Mouse (Mus musculus) liver, postnatal 0 days (tissue): ENCODE measurements at regions not wholly inside any gene's neighbourhood (a gene's known extent, or its start where the extent isn't known, plus 50 kb on each side); places are given as distances from the start of the nearest gene placed in this dataset.

ENCODE experiments used
- ATAC-seq: fragments of 200-750 bp; cut with Nextera tagmentation; 2 replicates; pipeline ENCODE4 v1.8.0; 2017; ENCODE audit warnings: mild to moderate bottlenecking, moderate library complexity
- DNase-seq: peaks from one replicate; pipeline ENCODE4 v3.0.0-alpha.2; 2016
- H3K27ac ChIP-seq: fragments of 300-500 bp; sonication (generic); 2 replicates; pipeline ENCODE4 v1.5.1; 2014; ENCODE audit warnings: antibody characterized with exemption, moderate library complexity, mild to moderate bottlenecking, low read depth
- H3K27me3 ChIP-seq: fragments of 300-500 bp; sonication (generic); 2 replicates; pipeline ENCODE4 v1.6.1; 2014; ENCODE audit warnings: low read length, control low read depth, mixed read lengths; ENCODE audit not compliant: insufficient read depth
- H3K36me3 ChIP-seq: fragments of 300-500 bp; sonication (generic); replicated peaks from 2 replicates; pipeline ENCODE4 v1.6.1; 2014; ENCODE audit warnings: mild to moderate bottlenecking, control low read depth, low read length, moderate library complexity, mixed read lengths; ENCODE audit not compliant: insufficient read depth
- H3K4me1 ChIP-seq: fragments of 300-500 bp; sonication (generic); 2 replicates; pipeline ENCODE4 v1.6.1; 2014; ENCODE audit warnings: antibody characterized with exemption, mild to moderate bottlenecking, control low read depth; ENCODE audit not compliant: insufficient read depth
- H3K4me2 ChIP-seq: fragments of 300-500 bp; sonication (generic); 2 replicates; pipeline ENCODE4 v1.6.1; 2014; ENCODE audit warnings: low read depth, mild to moderate bottlenecking, low read length, moderate library complexity, mixed read lengths
- H3K4me3 ChIP-seq: fragments of 300-500 bp; sonication (generic); 2 replicates; pipeline ENCODE4 v1.5.1; 2014; ENCODE audit warnings: low read depth, low read length
- H3K9ac ChIP-seq: fragments of 300-500 bp; sonication (generic); replicated peaks from 2 replicates; pipeline ENCODE4 v1.6.1; 2014; ENCODE audit warnings: mild to moderate bottlenecking, moderate library complexity
- H3K9me3 ChIP-seq: fragments of 300-500 bp; sonication (generic); 2 replicates; pipeline ENCODE4 v1.6.1; 2016; ENCODE audit warnings: mild to moderate bottlenecking, control low read depth, low read length, mixed read lengths
- CTCF ChIP-seq: sonication (generic); IDR thresholded peaks from 2 replicates; pipeline ENCODE4 v1.5.1; 2016; ENCODE audit warnings: antibody characterized with exemption, low read depth
- EP300 ChIP-seq: IDR thresholded peaks from 2 replicates; pipeline ENCODE4 v1.6.1; 2016; ENCODE audit warnings: antibody characterized with exemption, low read depth, mild to moderate bottlenecking
- WGBS: fragments of 180-500 bp; shearing (Covaris S2); extraction: QIAGEN DNeasy Blood & Tissue Kit; methylation state at CpG from one replicate; pipeline ENCODE4 v1.1.7; 2014; ENCODE audit not compliant: insufficient replicate concordance; 5-methylcytosine and 5-hydroxymethylcytosine counted together

DNA sequence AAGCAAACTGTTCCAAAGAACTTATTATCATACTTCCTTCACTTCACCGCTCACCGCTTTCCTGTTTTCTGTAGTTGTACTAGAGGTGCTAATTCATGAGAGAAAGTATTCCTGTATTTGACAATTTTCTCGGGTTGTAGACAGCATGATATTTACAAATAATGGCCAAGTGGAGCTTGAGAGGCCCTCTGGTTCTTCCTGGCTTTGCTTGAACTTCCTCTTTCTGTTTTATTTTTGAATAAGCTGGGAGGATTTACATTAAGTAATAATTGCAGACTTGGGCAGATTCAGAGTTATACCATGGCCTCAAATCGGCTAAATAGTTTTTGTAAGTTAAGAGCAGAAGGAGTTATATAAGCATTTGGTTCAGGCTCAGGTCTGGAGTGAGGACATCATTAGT is 215.8 kb upstream of the Dkk2 start:
- Histone ChIP-seq H3K27me3 (no peaks in the 10 kb centered on the region), H3K4me2 (no peak overlapping the region), H3K4me3 (no peak overlapping the region), H3K27ac (no peak overlapping the region), H3K9ac (no peak overlapping the region), H3K9me3 (no peaks in the 10 kb centered on the region), H3K36me3 (no peaks in the 10 kb centered on the region), H3K4me1 (no peaks in the 10 kb centered on the region)
- WGBS: 42% methylated on average over 4 of the region's 4 CpGs
- DNase-seq (no peak), ATAC-seq (no peak)
- TF ChIP-seq EP300: no peak
- no peak for TF ChIP-seq CTCF

DNA sequence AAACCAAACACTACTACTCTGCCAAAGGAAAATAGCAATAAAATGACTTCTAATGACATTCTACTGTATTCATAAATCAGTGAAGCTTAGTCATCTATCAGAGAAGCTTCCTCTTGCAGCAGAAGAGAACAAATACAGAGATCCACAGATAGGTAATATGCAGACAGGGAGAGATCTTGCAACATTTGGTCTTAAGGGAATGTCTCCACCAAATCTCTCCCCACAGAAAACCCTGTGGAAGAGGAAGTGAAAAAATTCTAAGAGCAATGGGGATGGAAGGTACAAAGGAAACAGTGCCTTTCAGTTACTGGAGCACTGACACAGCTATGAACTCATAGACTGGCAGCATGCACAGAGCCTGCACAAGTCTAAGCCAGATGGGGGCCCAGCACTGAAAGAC is 202.4 kb upstream of the Dkk2 start:
- H3K4me1 ChIP-seq: no peaks in the 10 kb centered on the region
- H3K27me3 ChIP-seq: no peaks in the 10 kb centered on the region
- H3K27ac ChIP-seq: no peak overlapping the region
- no peak overlapping the region for H3K4me2 ChIP-seq
- no peak overlapping the region for H3K9ac ChIP-seq
- DNase-seq (no peak), ATAC-seq (no peak)
- TF ChIP-seq EP300 (no peak), CTCF (no peak)
- no peaks in the 10 kb centered on the region for H3K9me3 ChIP-seq
- H3K36me3 ChIP-seq: no peaks in the 10 kb centered on the region
- no peak overlapping the region for H3K4me3 ChIP-seq

DNA sequence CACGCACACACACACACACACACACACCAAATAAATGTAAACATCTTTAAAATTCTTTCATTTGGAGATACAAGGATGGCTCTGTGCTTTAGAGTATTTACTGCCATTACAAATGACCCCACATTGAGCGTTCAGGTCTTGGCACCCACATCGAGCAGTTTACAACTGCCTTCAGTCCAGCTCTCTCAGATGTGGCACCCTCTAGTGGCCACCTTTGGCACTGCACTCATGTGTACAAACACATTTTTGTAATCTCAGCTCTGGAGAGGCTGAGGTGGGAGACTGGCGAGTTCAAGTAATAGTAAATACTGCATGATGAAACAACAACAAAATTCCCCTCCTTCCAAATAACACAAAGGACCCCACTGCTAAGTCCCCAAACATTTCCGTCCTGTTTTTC is 198.6 kb upstream of the Dkk2 start:
- peak; percentile 37 for DNase-seq
- TF ChIP-seq EP300: no peak
- peak; percentile 77 for TF ChIP-seq CTCF
- no peak overlapping the region for H3K4me3 ChIP-seq

GRCm38 (mm10) chr3:131886984-131887383 is 198.1 kb upstream of the Dkk2 start:
- H3K27me3 ChIP-seq: no peaks in the 10 kb centered on the region
- ATAC-seq: no peak
- H3K36me3 ChIP-seq: no peaks in the 10 kb centered on the region
- no peak overlapping the region for H3K4me2 ChIP-seq
- no peak overlapping the region for H3K27ac ChIP-seq
- H3K4me3 ChIP-seq: no peak overlapping the region
- TF ChIP-seq EP300 (no peak), CTCF (no peak)
- no peaks in the 10 kb centered on the region for H3K4me1 ChIP-seq
- WGBS: 85% methylated on average over 8 of the region's 8 CpGs
- no peaks in the 10 kb centered on the region for H3K9me3 ChIP-seq
- no peak for DNase-seq
- no peak overlapping the region for H3K9ac ChIP-seq

More for the DNA sequence above, 198.6 kb upstream of the Dkk2 start:
- no peak for ATAC-seq
- H3K36me3 ChIP-seq: no peaks in the 10 kb centered on the region
- no peaks in the 10 kb centered on the region for H3K27me3 ChIP-seq
- no peak overlapping the region for H3K27ac ChIP-seq
- no peaks in the 10 kb centered on the region for H3K9me3 ChIP-seq
- no peak overlapping the region for H3K4me2 ChIP-seq
- whole genome bisulfite sequencing: 76% methylated on average over 5 of the region's 5 CpGs
- H3K4me1 ChIP-seq: no peaks in the 10 kb centered on the region
- no peak overlapping the region for H3K9ac ChIP-seq

- Histone ChIP-seq H3K27me3 (no peaks in the 10 kb centered on the region), H3K9ac (no peak overlapping the region), H3K36me3 (no peaks in the 10 kb centered on the region), H3K4me1 (no peaks in the 10 kb centered on the region), H3K4me2 (no peak overlapping the region), H3K4me3 (no peak overlapping the region), H3K27ac (no peak overlapping the region), H3K9me3 (no peaks in the 10 kb centered on the region)
- DNase-seq (no peak), ATAC-seq (no peak)
- TF ChIP-seq EP300 (no peak), CTCF (no peak)
- WGBS: 40% methylated on average over 4 of the region's 4 CpGs
Measured at GRCm38 (mm10) chr3:131887670-131888069, 197.4 kb upstream of the Dkk2 start.

GRCm38 (mm10) chr3:131891941-131892340 is 193.2 kb upstream of the Dkk2 start:
- no peak for TF ChIP-seq CTCF
- TF ChIP-seq EP300: no peak
- H3K4me2 ChIP-seq: no peak overlapping the region
- WGBS: 60% methylated on average over 7 of the region's 7 CpGs
- no peak overlapping the region for H3K27ac ChIP-seq
- no peaks in the 10 kb centered on the region for H3K27me3 ChIP-seq
- ATAC-seq: peak; percentile 63
- no peaks in the 10 kb centered on the region for H3K9me3 ChIP-seq
- DNase-seq: no peak
- no peaks in the 10 kb centered on the region for H3K4me1 ChIP-seq
- H3K36me3 ChIP-seq: no peaks in the 10 kb centered on the region
- H3K4me3 ChIP-seq: no peak overlapping the region
- no peak overlapping the region for H3K9ac ChIP-seq

GRCm38 (mm10) chr3:131893061-131893804 is 191.9 kb upstream of the Dkk2 start:
- whole genome bisulfite sequencing: 65% methylated on average over 16 of the region's 16 CpGs
- H3K4me3 ChIP-seq: no peak overlapping the region
- H3K27me3 ChIP-seq: no peaks in the 10 kb centered on the region
- no peak overlapping the region for H3K27ac ChIP-seq
- no peaks in the 10 kb centered on the region for H3K36me3 ChIP-seq
- ATAC-seq (no peak), DNase-seq (no peak)
- TF ChIP-seq EP300: no peak
- no peak for TF ChIP-seq CTCF
- no peaks in the 10 kb centered on the region for H3K9me3 ChIP-seq
- no peak overlapping the region for H3K9ac ChIP-seq
- H3K4me1 ChIP-seq: no peaks in the 10 kb centered on the region
- H3K4me2 ChIP-seq: no peak overlapping the region
